Mouse (Mus musculus) neural tube, embryonic 12.5 days (tissue): ENCODE data around the gene Zdhhc5. TPM values are rescaled to one million over a fixed set of nuclear protein-coding genes. Genes with fewer than 3 reads are reported as not detected.

ENCODE experiments used
- ATAC-seq: fragments of 200-750 bp; cut with Nextera tagmentation; 2 replicates; pipeline ENCODE4 v1.8.0; 2017; ENCODE audit warnings: low read depth, mild to moderate bottlenecking, moderate TSS enrichment, moderate library complexity; ENCODE audit not compliant: low FRiP score
- H3K27ac ChIP-seq: fragments of 300-500 bp; sonication (generic); 2 replicates; pipeline ENCODE4 v1.5.1; 2016
- H3K27me3 ChIP-seq: fragments of 300-500 bp; sonication (generic); replicated peaks from 2 replicates; pipeline ENCODE4 v1.6.1; 2016; ENCODE audit warnings: mild to moderate bottlenecking
- H3K36me3 ChIP-seq: fragments of 300-500 bp; sonication (generic); 2 replicates; pipeline ENCODE4 v1.6.1; 2016; ENCODE audit warnings: mild to moderate bottlenecking
- H3K4me1 ChIP-seq: fragments of 300-500 bp; sonication (generic); 2 replicates; pipeline ENCODE4 v1.6.1; 2016
- H3K4me2 ChIP-seq: fragments of 300-500 bp; sonication (generic); replicated peaks from 2 replicates; pipeline ENCODE4 v1.6.1; 2016; ENCODE audit warnings: mild to moderate bottlenecking
- H3K4me3 ChIP-seq: fragments of 300-500 bp; sonication (generic); 2 replicates; pipeline ENCODE4 v1.5.1; 2016
- H3K9ac ChIP-seq: fragments of 300-500 bp; sonication (generic); 2 replicates; pipeline ENCODE4 v1.6.1; 2016; ENCODE audit warnings: mild to moderate bottlenecking
- H3K9me3 ChIP-seq: fragments of 300-500 bp; sonication (generic); 2 replicates; pipeline ENCODE4 v1.6.1; 2016; ENCODE audit warnings: mild to moderate bottlenecking
- WGBS: fragments of 180-500 bp; shearing (Covaris S2); methylation state at CpG from one replicate; pipeline ENCODE4 v1.1.7; 2016; 5-methylcytosine and 5-hydroxymethylcytosine counted together
- microRNA counts: library from miRNA; unstranded; fragments of <30 nt; microRNA quantifications from one replicate; lab custom pipeline; 2017
- microRNA-seq: library from miRNA; unstranded; fragments of <30 nt; microRNA quantifications from one replicate; pipeline ENCODE4, GENCODE M21; 2017
- polyA plus RNA-seq: library from polyadenylated mRNA; unstranded; fragments of >200 nt; fragmentation: Nextera tagmentation; extraction: Ambion mirVana; gene quantifications from 2 replicates; pipeline ENCODE4 v1.2.1, GENCODE M21; 2016

The Zdhhc5 gene
- polyA plus RNA-seq, 1 experiment from 2014 or later = 27.1 TPM

DNA sequence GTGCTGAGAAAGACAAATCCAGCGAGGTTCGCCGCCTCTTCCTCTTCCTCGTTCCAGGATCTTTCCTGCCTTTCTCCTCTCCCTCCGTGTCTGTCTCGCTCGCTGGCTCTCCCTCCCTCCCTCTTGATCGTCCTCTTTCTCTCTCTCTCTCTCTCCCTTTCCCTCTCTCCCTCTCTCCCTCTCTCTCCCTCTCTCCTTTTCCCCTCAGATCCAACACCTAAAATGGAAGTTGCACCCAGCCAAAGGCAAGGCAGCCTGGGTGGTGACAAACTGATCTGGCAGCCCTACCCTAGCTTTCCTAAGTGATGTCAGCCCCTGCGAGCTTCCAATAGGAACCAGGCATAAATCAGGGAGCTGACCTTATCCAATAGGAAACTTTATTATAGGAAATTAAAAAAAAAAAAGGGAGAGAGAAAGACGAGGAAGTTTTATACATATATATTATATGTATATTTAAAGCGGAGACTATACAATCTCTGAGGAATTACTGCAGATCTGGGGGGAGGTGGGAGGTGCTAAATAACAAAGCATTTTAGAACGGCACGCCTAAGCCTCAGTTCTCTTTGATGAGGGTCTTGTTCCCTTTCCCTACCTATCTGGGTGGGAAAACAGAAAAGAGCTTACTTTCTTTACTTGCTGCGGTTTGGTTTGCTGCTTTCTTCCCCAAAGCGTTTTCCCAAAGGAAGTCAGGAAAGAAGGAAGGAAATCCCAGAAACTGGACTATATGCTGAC, 64.3 kb downstream of the Zdhhc5 start, which contains the start of gene Ctnnd1:
Ctnnd1 (minus strand) TSS at position 302 of the 732 bp plus-strand sequence.
- Histone ChIP-seq H3K27ac (peak within 1 kb of the TSS; percentile 77), H3K27me3 (no peaks in the 10 kb centered on the region), H3K4me1 (no peaks in the 10 kb centered on the region), H3K36me3 (no peaks in the 10 kb centered on the region), H3K9me3 (no peaks in the 10 kb centered on the region), H3K4me3 (peak within 1 kb of the TSS; percentile 63), H3K4me2 (peak within 1 kb of the TSS; percentile 75), H3K9ac (peak within 1 kb of the TSS; percentile 84)
- 1% methylated on average over 15 of the region's 15 CpGs for WGBS
- peak; percentile 92 for ATAC-seq

DNA sequence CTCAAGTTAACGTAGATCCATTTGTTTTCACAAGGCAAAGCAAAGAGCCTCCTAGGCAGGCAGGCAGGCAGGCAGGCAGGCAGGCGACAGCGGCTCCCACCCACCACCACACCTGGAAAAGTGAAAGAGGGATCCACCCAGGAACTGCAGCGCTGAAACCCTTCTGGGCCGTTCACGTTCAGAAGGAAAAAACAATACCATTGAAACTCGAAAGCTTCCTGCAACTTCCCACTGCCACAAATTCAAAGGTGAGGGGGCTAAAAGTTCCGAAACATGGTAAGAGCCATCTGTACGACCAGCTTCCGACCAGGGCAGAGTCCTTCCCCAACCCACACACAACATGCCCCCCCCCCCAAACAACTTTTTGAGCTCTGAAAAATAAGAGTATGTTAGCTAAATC, 65.3 kb downstream of the Zdhhc5 start:
- ATAC-seq = no peak
- no peaks in the 10 kb centered on the region for H3K27me3 ChIP-seq
- 0% methylated on average over 10 of the region's 10 CpGs for WGBS
- no peaks in the 10 kb centered on the region for H3K9me3 ChIP-seq
- H3K4me2 ChIP-seq = peak overlapping the region; percentile 75
- no peaks in the 10 kb centered on the region for H3K4me1 ChIP-seq
- H3K9ac ChIP-seq = peak overlapping the region; percentile 84
- peak overlapping the region; percentile 63 for H3K4me3 ChIP-seq
- H3K27ac ChIP-seq = no peak overlapping the region
- H3K36me3 ChIP-seq = no peaks in the 10 kb centered on the region

DNA sequence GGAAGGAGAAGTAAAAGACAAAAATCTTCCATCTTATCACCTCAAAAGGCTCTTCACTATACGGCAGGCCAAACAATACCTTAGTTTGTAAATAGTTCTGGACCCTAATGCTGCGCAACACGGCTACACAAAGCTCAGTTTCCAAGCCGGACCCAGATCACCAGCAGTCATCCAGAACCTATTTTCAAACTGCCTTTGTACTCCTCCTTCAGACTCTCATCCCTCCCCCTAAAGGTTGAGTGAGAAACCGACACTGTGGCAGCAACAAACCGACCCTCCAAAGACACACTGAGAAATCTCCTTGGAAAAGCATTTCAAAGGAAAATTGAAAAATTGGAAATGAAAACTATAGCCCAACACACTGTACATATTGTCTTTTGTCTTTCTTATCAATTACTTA, 66.6 kb downstream of the Zdhhc5 start:
- Histone ChIP-seq H3K4me1 (no peaks in the 10 kb centered on the region), H3K9ac (peak overlapping the region; percentile 55), H3K4me2 (peak overlapping the region; percentile 75), H3K9me3 (no peaks in the 10 kb centered on the region), H3K36me3 (no peaks in the 10 kb centered on the region), H3K27me3 (no peaks in the 10 kb centered on the region), H3K4me3 (peak overlapping the region; percentile 34), H3K27ac (no peak overlapping the region)
- ATAC-seq = peak; percentile 39
- WGBS = 38% methylated on average over 6 of the region's 6 CpGs

- no peak for ATAC-seq
- Histone ChIP-seq H3K27me3 (no peaks in the 10 kb centered on the region), H3K9me3 (no peaks in the 10 kb centered on the region), H3K36me3 (no peaks in the 10 kb centered on the region), H3K4me3 (peak overlapping the region; percentile 23; the same call in 1 of the 2 replicates), H3K9ac (0 out of 2 replicates have a peak overlapping the region, but pooled peaks have one; percentile 3), H3K4me2 (peak overlapping the region; percentile 75), H3K4me1 (no peaks in the 10 kb centered on the region), H3K27ac (no peak overlapping the region)
- WGBS = 91% methylated on average over 6 of the region's 6 CpGs
These were observed 67.9 kb downstream of the Zdhhc5 start for GRCm38 (mm10) chr2:84647051-84647568.

- no peaks in the 10 kb centered on the region for H3K27me3 ChIP-seq
- H3K4me1 ChIP-seq = no peaks in the 10 kb centered on the region
- H3K27ac ChIP-seq = no peak overlapping the region
- H3K4me3 ChIP-seq = no peak overlapping the region
- H3K36me3 ChIP-seq = no peaks in the 10 kb centered on the region
- no peak overlapping the region for H3K4me2 ChIP-seq
- H3K9ac ChIP-seq = no peak overlapping the region
- WGBS = 82% methylated on average over 1 of the region's 1 CpGs
- no peaks in the 10 kb centered on the region for H3K9me3 ChIP-seq
- no peak for ATAC-seq
These were observed 68.8 kb downstream of the Zdhhc5 start for GRCm38 (mm10) chr2:84646138-84646537.

GRCm38 (mm10) chr2:84640833-84641232, 74.1 kb downstream of the Zdhhc5 start:
- H3K9ac ChIP-seq = no peak overlapping the region
- no peaks in the 10 kb centered on the region for H3K27me3 ChIP-seq
- H3K4me2 ChIP-seq = no peak overlapping the region
- H3K9me3 ChIP-seq = no peaks in the 10 kb centered on the region
- no peaks in the 10 kb centered on the region for H3K36me3 ChIP-seq
- no peak overlapping the region for H3K27ac ChIP-seq
- peaks cover 28% of the 10 kb centered on the region for H3K4me1 ChIP-seq
- H3K4me3 ChIP-seq = no peak overlapping the region
- ATAC-seq = no peak

GRCm38 (mm10) chr2:84638428-84639220, 76.4 kb downstream of the Zdhhc5 start:
- Histone ChIP-seq H3K4me2 (peak overlapping the region; percentile 18; the same call in 1 of the 2 replicates), H3K9ac (no peak overlapping the region), H3K27me3 (no peaks in the 10 kb centered on the region), H3K9me3 (no peaks in the 10 kb centered on the region), H3K4me1 (peaks cover 44% of the 10 kb centered on the region), H3K36me3 (no peaks in the 10 kb centered on the region), H3K4me3 (no peak overlapping the region), H3K27ac (no peak overlapping the region)
- no peak for ATAC-seq
- 75% methylated on average over 5 of the region's 5 CpGs for WGBS

MicroRNAs within 50 kb of the gene (microRNA counts, 519-probe panel; counts per million panel counts)
- microRNA mmu-miR-130a (lab: Ali Mortazavi, UCI) = 7,647 counts per million, percentile 97 among the panel's probes with 10 or more counts

Small RNA genes within 50 kb of the gene (microRNA-seq; reads per million reads assigned to microRNA genes)
- gene Mir130a = 19,287 reads per million, percentile 98 among the genes with 10 or more reads in this experiment

Other genes with a start within 250 kb of the Zdhhc5 start
- gene Tfpi, start 238.4 kb downstream of the Zdhhc5 start, polyA plus RNA-seq = 23.0 and 24.2 TPM in 2 replicates
- gene Ctnnd1, start 64.4 kb downstream of the Zdhhc5 start, polyA plus RNA-seq = 44.3 and 50.4 TPM in 2 replicates
- gene Btbd18, start 56.1 kb downstream of the Zdhhc5 start, polyA plus RNA-seq = 0.27 and 0.43 TPM in 2 replicates
- 306 and 312 TPM in 2 replicates for gene Selenoh, start 44.4 kb downstream of the Zdhhc5 start, polyA plus RNA-seq
- gene Gm28635, start 37.1 kb downstream of the Zdhhc5 start, polyA plus RNA-seq = not detected in 2 replicates
- 50.4 and 50.5 TPM in 2 replicates for gene Med19, start 36.8 kb downstream of the Zdhhc5 start, polyA plus RNA-seq
- 196 and 197 TPM in 2 replicates for gene Tmx2, start 36.0 kb downstream of the Zdhhc5 start, polyA plus RNA-seq
- gene Clp1, start 12.2 kb upstream of the Zdhhc5 start, polyA plus RNA-seq = 36.4 and 37.1 TPM in 2 replicates
- gene Ypel4, start 18.9 kb upstream of the Zdhhc5 start, polyA plus RNA-seq = 20.5 and 21.4 TPM in 2 replicates
- gene Gm19426, start 28.5 kb upstream of the Zdhhc5 start, polyA plus RNA-seq = 7.8 and 9.0 TPM in 2 replicates
- gene Serping1, start 60.3 kb upstream of the Zdhhc5 start, polyA plus RNA-seq = 33.8 and 34.5 TPM in 2 replicates
- gene Ube2l6, start 83.6 kb upstream of the Zdhhc5 start, polyA plus RNA-seq = 22.8 and 23.2 TPM in 2 replicates
- gene Smtnl1, start 107.5 kb upstream of the Zdhhc5 start, polyA plus RNA-seq = not detected in 2 replicates
- 37.6 and 39.4 TPM in 2 replicates for gene Timm10, start 111.8 kb upstream of the Zdhhc5 start, polyA plus RNA-seq
- 8.4 and 10.2 TPM in 2 replicates for gene Slc43a1, start 123.7 kb upstream of the Zdhhc5 start, polyA plus RNA-seq
- 9.5 and 14.7 TPM in 2 replicates for gene Rtn4rl2, start 171.5 kb upstream of the Zdhhc5 start, polyA plus RNA-seq
- gene Slc43a3, start 221.4 kb upstream of the Zdhhc5 start, polyA plus RNA-seq = 14.9 and 15.9 TPM in 2 replicates